Mouse (Mus musculus) limb, embryonic 11.5 days (tissue): ENCODE results near the gene Apopt1. TPM values are rescaled to one million over a fixed set of nuclear protein-coding genes. Genes with fewer than 3 reads are reported as not detected.

Experiments
- ATAC-seq: fragments of 200-750 bp; cut with Nextera tagmentation; 2 replicates; pipeline ENCODE4 v1.8.0; 2017; ENCODE audit warnings: low read depth; ENCODE audit not compliant: insufficient number of reproducible peaks, low FRiP score, low TSS enrichment
- DNase-seq: peaks from one replicate; pipeline ENCODE4 v3.0.0-alpha.2; 2015; ENCODE audit warnings: low spot score
- H3K27ac ChIP-seq: fragments of 300-500 bp; sonication (generic); replicated peaks from 2 replicates; pipeline ENCODE4 v1.5.1; 2014; ENCODE audit warnings: low read depth, mild to moderate bottlenecking, low read length
- H3K27me3 ChIP-seq: fragments of 300-500 bp; sonication (generic); 2 replicates; pipeline ENCODE4 v1.6.1; 2014; ENCODE audit warnings: mild to moderate bottlenecking, low read length, mixed read lengths; ENCODE audit not compliant: control insufficient read depth, insufficient read depth
- H3K36me3 ChIP-seq: fragments of 300-500 bp; sonication (generic); 2 replicates; pipeline ENCODE4 v1.6.1; 2014; ENCODE audit warnings: mild to moderate bottlenecking, low read length, moderate library complexity, mixed read lengths; ENCODE audit not compliant: control insufficient read depth, insufficient read depth
- H3K4me1 ChIP-seq: fragments of 300-500 bp; sonication (generic); 2 replicates; pipeline ENCODE4 v1.6.1; 2014; ENCODE audit warnings: low read length, mixed read lengths; ENCODE audit not compliant: control insufficient read depth, insufficient read depth
- H3K4me2 ChIP-seq: fragments of 300-500 bp; sonication (generic); 2 replicates; pipeline ENCODE4 v1.6.1; 2014; ENCODE audit warnings: low read depth, mild to moderate bottlenecking, moderate library complexity; ENCODE audit not compliant: severe bottlenecking
- H3K4me3 ChIP-seq: fragments of 300-500 bp; sonication (generic); 2 replicates; pipeline ENCODE4 v1.5.1; 2014; ENCODE audit warnings: low read depth, low read length
- H3K9ac ChIP-seq: fragments of 300-500 bp; sonication (generic); 2 replicates; pipeline ENCODE4 v1.6.1; 2014; ENCODE audit warnings: mild to moderate bottlenecking, low read length
- H3K9me3 ChIP-seq: fragments of 300-500 bp; sonication (generic); 2 replicates; pipeline ENCODE4 v1.6.1; 2016; ENCODE audit warnings: low read length; ENCODE audit not compliant: control insufficient read depth
- WGBS: fragments of 180-500 bp; shearing (Covaris S2); extraction: QIAGEN DNeasy Blood & Tissue Kit; methylation state at CpG from one replicate; pipeline ENCODE4 v1.1.7; 2014; 5-methylcytosine and 5-hydroxymethylcytosine counted together
- polyA plus RNA-seq: library from polyadenylated mRNA; unstranded; fragments of >200 nt; fragmentation: Nextera tagmentation; extraction: Ambion mirVana; gene quantifications from 2 replicates; pipeline ENCODE4 v1.2.1, GENCODE M21; 2014

Gene Apopt1
- polyA plus RNA-seq, 1 experiment from 2014 or later: 55.1 TPM

DNA sequence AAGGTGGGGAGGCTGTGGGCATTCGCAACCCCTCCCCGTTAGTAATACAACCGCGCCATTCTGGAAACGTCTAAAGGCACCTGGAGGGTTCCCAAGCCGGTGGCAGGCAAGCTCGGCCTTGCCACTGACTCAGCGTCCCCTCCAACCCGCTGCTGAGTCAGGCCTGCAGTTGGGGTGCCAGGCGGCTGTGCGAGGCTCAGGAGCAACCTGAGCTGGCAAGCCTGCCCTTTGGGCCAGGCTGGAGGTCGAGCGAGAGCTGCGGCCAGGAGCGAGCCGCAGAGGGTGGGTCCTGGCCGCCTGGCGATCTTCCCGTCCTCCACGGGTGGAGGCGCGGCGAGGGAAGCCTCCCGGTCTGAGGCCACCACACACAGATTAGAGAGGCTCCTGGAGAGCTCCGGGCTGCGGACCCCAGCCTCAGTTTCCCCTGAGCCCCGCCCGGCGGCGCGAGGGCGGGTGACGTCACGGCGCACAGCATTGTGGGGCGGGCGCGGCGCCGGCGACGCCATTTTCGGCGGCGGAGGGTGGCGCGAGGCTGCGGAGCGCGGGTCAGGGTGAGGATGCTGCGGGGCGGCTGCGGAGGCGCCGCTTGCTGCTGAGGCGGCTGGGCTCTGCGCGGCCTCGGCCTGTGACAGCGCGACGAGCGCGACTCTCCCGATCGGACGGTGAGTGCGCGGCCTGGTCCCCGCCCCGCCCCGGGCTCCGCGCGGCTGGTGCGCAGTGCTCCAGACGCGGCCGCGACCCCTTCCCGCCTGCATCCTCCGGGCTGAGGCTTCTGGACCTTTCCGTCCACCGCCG lies 45.5 kb downstream of the Apopt1 start, which contains the start of gene Klc1:
TSS of gene Klc1 (plus strand) at position 469 of the 795 bp plus-strand sequence.
- Histone ChIP-seq H3K4me3 (peak within 1 kb of the TSS; percentile 95), H3K4me2 (peak within 1 kb of the TSS; percentile 87), H3K9me3 (no peaks in the 10 kb centered on the region), H3K36me3 (no peaks in the 10 kb centered on the region; the same call in 1 of the 2 replicates), H3K27ac (peak within 1 kb of the TSS; percentile 62), H3K4me1 (peaks cover 16% of the 10 kb centered on the region), H3K9ac (peak within 1 kb of the TSS; percentile 93), H3K27me3 (no peaks in the 10 kb centered on the region)
- ATAC-seq (peak; percentile 73), DNase-seq (peak; percentile 84)
- WGBS: 1% methylated on average over 59 of the region's 85 CpGs

DNA sequence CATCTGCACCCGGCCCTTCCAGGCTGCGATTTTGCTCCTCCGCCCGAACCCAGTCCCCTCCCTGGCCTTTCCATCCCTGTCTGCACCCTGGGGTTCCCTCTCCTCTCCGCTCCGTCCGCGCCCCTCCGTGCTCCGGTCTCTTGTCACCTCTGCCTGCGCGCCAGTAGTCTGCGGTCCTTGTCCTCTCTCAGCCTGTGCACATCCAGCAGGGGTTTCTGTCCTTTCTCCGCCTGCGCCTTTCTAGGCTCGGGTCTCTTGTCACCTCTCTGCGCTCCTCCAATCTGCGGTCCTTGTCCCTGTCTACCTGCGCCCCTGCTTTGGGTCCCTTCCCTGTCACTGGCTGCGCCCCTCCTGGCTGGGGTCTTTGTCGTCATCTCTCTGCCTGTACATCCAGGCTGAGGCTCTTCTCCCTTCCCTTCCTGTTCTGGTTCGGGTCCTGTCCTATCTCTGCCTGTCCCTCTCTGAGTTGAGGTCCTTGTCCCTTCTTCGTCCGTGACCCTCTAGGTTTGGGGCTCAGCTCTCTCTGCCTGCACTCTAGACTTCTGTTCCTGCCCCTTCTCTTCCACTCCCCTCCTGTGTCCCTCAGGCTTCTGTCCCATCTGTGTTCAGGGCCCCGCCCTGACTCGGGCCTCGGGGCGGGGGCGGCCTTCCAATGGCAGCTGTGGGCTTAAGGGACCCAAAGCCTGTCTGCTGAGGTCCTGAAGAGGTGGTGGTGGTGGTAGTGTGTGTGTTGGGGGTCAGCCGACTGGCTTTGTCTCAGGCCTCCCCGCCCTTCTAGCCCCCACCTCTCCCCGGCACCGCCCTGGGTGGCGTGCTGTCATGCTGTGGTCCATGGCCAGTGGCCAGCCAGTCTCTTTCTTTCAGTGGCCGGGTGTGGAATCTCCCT lies 46.4 kb downstream of the Apopt1 start:
- Histone ChIP-seq H3K4me3 (peak overlapping the region; percentile 95), H3K27me3 (no peaks in the 10 kb centered on the region), H3K4me1 (peaks cover 16% of the 10 kb centered on the region), H3K36me3 (no peaks in the 10 kb centered on the region; the same call in 1 of the 2 replicates), H3K4me2 (peak overlapping the region; percentile 87), H3K27ac (peak overlapping the region; percentile 62), H3K9me3 (no peaks in the 10 kb centered on the region), H3K9ac (peak overlapping the region; percentile 93)
- DNase-seq (peak; percentile 43), ATAC-seq (peak; percentile 46; the same call in 1 of the 2 replicates)
- WGBS: 2% methylated on average over 35 of the region's 35 CpGs

DNA sequence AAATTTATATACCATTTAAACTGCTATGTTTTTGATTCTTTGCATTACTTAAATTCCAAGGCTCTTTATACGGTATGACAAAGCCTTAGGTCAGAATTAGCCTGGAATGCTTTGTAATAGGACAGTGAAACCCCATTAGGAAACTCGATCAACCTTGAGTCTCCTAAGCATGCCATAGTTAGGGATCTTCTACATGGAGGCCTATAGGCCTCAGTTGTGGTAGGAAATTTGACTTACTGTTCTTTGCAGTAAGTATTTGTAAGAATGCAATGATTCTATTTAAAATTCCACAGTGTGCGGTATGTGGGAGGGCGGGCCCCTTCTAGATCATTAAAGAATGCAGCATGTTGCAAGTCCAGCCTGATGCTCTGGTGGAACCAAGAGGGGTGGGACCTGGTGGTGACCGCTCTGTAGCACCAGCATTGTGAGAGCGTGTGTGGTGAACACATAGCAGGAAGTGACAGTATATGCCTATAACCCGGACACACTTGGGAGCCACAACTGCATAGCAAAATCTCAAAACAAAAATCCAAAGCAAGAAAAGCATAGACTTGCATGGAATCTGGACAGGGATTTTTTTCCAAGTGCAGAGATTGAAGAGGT lies 47.3 kb downstream of the Apopt1 start:
- Histone ChIP-seq H3K9ac (no peak overlapping the region), H3K4me3 (no peak overlapping the region), H3K9me3 (no peaks in the 10 kb centered on the region), H3K4me1 (peaks cover 16% of the 10 kb centered on the region), H3K27me3 (no peaks in the 10 kb centered on the region), H3K36me3 (no peaks in the 10 kb centered on the region; the same call in 1 of the 2 replicates), H3K27ac (no peak overlapping the region), H3K4me2 (no peak overlapping the region)
- ATAC-seq: no peak
- no peak for DNase-seq
- 84% methylated on average over 7 of the region's 7 CpGs for whole genome bisulfite sequencing

DNA sequence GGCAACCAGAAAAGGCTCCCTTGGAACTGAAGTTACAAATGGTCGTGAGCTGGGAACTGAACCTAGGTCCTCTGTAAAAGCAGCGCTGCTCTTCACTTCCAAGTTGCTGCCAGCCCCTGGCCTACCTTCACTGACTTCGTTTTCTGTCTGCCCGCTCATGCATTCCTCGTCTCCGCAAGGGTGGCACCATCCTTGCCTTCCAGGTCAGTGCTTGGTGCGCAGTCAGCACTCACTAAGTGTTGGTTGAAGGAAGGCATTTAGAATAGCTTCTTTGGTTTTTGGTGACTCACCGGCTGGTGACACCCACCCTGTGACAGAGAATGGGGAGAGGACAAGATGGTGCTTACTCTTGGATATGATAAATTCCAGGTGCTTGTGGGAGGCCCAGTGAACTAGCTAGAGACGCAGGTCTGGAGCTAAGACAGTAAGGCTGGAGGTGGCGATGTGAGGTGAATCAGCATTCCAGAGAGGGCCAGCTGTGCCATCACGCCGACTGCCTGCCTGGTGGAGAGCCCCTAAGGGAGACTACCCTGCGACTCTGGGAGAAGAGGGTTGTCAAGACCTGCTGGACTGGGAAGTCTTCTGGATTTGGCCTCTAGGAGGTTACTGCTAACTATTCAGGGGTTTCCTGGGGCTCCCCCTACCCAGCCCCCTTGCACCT lies 49.7 kb downstream of the Apopt1 start:
- 93% methylated on average over 13 of the region's 13 CpGs for WGBS
- no peaks in the 10 kb centered on the region for H3K27me3 ChIP-seq
- DNase-seq (no peak), ATAC-seq (no peak)
- no peaks in the 10 kb centered on the region; the same call in 1 of the 2 replicates for H3K36me3 ChIP-seq
- peaks cover 15% of the 10 kb centered on the region for H3K4me1 ChIP-seq
- no peak overlapping the region for H3K9ac ChIP-seq
- H3K9me3 ChIP-seq: no peaks in the 10 kb centered on the region
- no peak overlapping the region for H3K4me3 ChIP-seq
- no peak overlapping the region for H3K4me2 ChIP-seq
- H3K27ac ChIP-seq: no peak overlapping the region

DNA sequence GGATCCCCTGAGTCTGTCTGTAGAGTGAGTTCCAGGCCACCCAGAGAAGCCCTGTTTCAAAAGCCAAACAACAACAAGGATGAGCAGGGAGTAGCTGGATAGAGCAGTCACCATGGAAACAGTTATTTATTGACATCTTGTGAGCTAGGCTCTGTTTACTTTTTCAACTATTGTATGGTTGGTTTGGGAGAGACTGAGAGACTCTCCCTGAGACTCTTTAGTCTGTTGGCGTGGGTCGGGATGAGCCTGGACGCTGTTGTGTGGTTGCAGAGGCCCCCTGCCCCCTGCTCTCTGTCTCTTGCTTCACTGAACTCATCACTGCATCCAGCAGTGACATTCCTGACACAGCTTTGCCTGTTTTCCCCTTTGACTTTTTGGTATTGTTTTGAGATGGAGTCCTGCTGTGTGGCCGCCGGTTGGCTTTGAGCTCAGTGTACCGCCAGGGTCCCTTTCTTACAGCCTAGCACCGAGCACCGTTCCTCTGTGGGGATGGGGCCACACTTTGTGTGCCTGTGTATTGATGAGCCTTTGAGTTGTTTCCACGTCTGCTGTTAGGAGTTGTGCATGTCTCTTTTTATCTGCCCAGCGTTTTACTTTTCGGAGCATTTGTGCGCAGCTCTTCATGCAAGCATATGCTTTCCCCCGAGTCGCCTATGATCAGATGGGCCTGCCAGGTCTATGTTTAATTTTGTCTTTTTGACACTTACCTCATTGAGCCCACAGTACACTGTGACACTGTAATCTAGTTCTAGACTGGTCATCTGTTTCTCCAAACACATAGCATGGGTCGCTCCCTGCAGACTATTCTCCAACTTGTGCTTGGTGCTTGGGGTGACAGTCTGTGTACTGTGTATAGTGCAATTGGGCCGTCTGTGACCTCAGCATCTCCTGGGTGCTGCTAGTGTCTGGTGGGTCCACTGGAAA lies 53.5 kb downstream of the Apopt1 start:
- Histone ChIP-seq H3K4me2 (no peak overlapping the region), H3K27me3 (no peaks in the 10 kb centered on the region), H3K27ac (no peak overlapping the region), H3K9me3 (no peaks in the 10 kb centered on the region), H3K4me3 (no peak overlapping the region), H3K4me1 (no peaks in the 10 kb centered on the region), H3K9ac (no peak overlapping the region), H3K36me3 (no peaks in the 10 kb centered on the region; the same call in 1 of the 2 replicates)
- 74% methylated on average over 16 of the region's 16 CpGs for WGBS
- no peak for DNase-seq
- no peak for ATAC-seq

DNA sequence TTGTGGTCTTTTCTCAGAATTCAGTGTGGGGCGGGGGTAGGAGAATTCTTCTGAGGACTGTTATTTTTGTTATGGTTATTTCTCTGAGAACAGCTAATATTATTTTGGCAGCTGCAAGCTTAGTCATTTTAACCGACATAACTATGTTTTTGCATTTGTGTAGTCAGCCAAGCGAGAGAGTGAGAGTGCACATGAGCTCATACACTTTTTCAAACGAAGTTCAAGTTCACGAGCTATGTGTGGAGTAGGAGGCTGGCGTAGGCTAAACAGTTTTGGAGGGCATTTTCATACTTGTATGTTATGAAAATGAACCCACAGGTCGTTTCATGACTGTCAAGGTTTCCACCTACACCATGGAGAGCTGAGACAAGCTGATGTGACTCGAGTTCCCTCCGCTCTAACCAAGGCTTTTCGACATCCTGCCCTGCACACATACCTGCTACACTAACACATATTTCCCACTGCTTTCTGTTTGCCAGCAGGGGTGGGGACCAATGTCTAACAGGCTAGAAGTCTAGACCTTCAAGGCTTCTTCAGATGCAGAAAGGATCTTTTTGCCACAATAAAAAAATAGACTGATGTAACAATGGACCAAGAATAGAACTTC lies 55.4 kb downstream of the Apopt1 start:
- Histone ChIP-seq H3K9ac (no peak overlapping the region), H3K4me2 (no peak overlapping the region), H3K36me3 (peaks cover 10% of the 10 kb centered on the region)

DNA sequence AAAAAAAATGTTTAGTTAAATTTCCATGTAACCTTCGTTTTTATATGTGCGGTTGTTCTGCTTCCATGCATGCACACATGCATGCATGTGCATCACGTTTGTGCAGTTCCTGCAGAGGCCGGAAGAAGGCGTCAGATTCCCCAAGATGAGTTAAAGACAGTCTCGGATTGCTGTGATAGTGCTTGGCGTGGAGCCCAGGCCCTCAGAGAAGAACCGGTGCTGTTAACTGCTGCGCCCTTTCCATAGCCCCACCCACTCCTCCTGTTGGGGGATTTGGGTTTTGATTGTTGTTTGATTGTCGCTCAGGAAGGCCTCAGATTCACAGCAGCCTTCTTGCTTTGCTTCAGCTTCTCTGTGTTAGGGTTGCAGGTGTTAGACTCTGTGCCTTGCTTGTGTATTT lies 56.2 kb downstream of the Apopt1 start:
- DNase-seq (no peak), ATAC-seq (no peak)
- H3K4me2 ChIP-seq: no peak overlapping the region
- peaks cover 13% of the 10 kb centered on the region for H3K36me3 ChIP-seq
- H3K9me3 ChIP-seq: no peaks in the 10 kb centered on the region
- H3K4me3 ChIP-seq: no peak overlapping the region
- no peaks in the 10 kb centered on the region for H3K4me1 ChIP-seq
- no peaks in the 10 kb centered on the region for H3K27me3 ChIP-seq
- H3K27ac ChIP-seq: no peak overlapping the region
- 46% methylated on average over 10 of the region's 10 CpGs for WGBS
- H3K9ac ChIP-seq: no peak overlapping the region

More for the DNA sequence above, 55.4 kb downstream of the Apopt1 start:
- DNase-seq (no peak), ATAC-seq (no peak)
- Histone ChIP-seq H3K4me1 (no peaks in the 10 kb centered on the region), H3K27ac (no peak overlapping the region), H3K4me3 (no peak overlapping the region), H3K27me3 (no peaks in the 10 kb centered on the region), H3K9me3 (no peaks in the 10 kb centered on the region)
- 97% methylated on average over 10 of the region's 10 CpGs for WGBS
